Mouse (Mus musculus): Measurements from ENCODE around the gene Tmem131.

Tmem131 gene

GRCm38 (mm10) chr1:36883805-36884204 lies 59.7 kb downstream of the Tmem131 start:
- peak; percentile 38 for DNase-seq (ENCODE audit: low spot score)

GRCm38 (mm10) chr1:36879154-36879553 lies 64.3 kb downstream of the Tmem131 start:
- DNase-seq (ENCODE audit: low spot score) = no peak

GRCm38 (mm10) chr1:36877126-36877525 lies 66.3 kb downstream of the Tmem131 start:
- DNase-seq (ENCODE audit: low spot score) = no peak

- DNase-seq (ENCODE audit: low spot score) = no peak
Observed at GRCm38 (mm10) chr1:36874874-36875561, 68.4 kb downstream of the Tmem131 start.

GRCm38 (mm10) chr1:36871238-36871637 lies 72.2 kb downstream of the Tmem131 start:
- DNase-seq (ENCODE audit: low spot score) = no peak

- DNase-seq (ENCODE audit: low spot score) = no peak
Observed at GRCm38 (mm10) chr1:36870518-36870917, 72.9 kb downstream of the Tmem131 start.

- DNase-seq (ENCODE audit: low spot score) = no peak
Observed at GRCm38 (mm10) chr1:36864757-36865156, 78.7 kb downstream of the Tmem131 start.

- DNase-seq (ENCODE audit: low spot score) = no peak
Observed at GRCm38 (mm10) chr1:36861775-36862174, 81.7 kb downstream of the Tmem131 start.

- DNase-seq (ENCODE audit: low spot score) = no peak
Observed at GRCm38 (mm10) chr1:36860876-36861275, 82.6 kb downstream of the Tmem131 start.

- no peak for DNase-seq (ENCODE audit: low spot score)
Observed at GRCm38 (mm10) chr1:36860431-36860849, 83.0 kb downstream of the Tmem131 start.

- DNase-seq (ENCODE audit: low spot score) = no peak
Observed at GRCm38 (mm10) chr1:36857081-36857480, 86.4 kb downstream of the Tmem131 start.

GRCm38 (mm10) chr1:36854198-36854765 lies 89.2 kb downstream of the Tmem131 start:
- DNase-seq (ENCODE audit: low spot score) = no peak

GRCm38 (mm10) chr1:36852085-36852484 lies 91.4 kb downstream of the Tmem131 start:
- no peak for DNase-seq (ENCODE audit: low spot score)

GRCm38 (mm10) chr1:36851392-36851791 lies 92.1 kb downstream of the Tmem131 start:
- DNase-seq (ENCODE audit: low spot score) = no peak

- DNase-seq (ENCODE audit: low spot score) = no peak
Observed at GRCm38 (mm10) chr1:36848036-36848435, 95.4 kb downstream of the Tmem131 start.

GRCm38 (mm10) chr1:36847276-36847675 lies 96.2 kb downstream of the Tmem131 start:
- no peak for DNase-seq (ENCODE audit: low spot score)

GRCm38 (mm10) chr1:36845031-36845430 lies 98.4 kb downstream of the Tmem131 start:
- no peak for DNase-seq (ENCODE audit: low spot score)

GRCm38 (mm10) chr1:36841806-36842205 lies 101.7 kb downstream of the Tmem131 start:
- no peak for DNase-seq (ENCODE audit: low spot score)

- DNase-seq (ENCODE audit: low spot score) = no peak
Observed at GRCm38 (mm10) chr1:36840959-36841358, 102.5 kb downstream of the Tmem131 start.

- no peak for DNase-seq (ENCODE audit: low spot score)
Observed at GRCm38 (mm10) chr1:36839858-36840257, 103.6 kb downstream of the Tmem131 start.

GRCm38 (mm10) chr1:36836274-36836954 lies 107.1 kb downstream of the Tmem131 start:
- DNase-seq (ENCODE audit: low spot score) = no peak

GRCm38 (mm10) chr1:36835593-36835992 lies 107.9 kb downstream of the Tmem131 start:
- no peak for DNase-seq (ENCODE audit: low spot score)

GRCm38 (mm10) chr1:36834090-36834489 lies 109.4 kb downstream of the Tmem131 start:
- no peak for DNase-seq (ENCODE audit: low spot score)

Data from T-cell, adult 2 months (primary cell).